Mouse (Mus musculus): ENCODE results near the gene Ccdc3.

Ccdc3 gene

DNA sequence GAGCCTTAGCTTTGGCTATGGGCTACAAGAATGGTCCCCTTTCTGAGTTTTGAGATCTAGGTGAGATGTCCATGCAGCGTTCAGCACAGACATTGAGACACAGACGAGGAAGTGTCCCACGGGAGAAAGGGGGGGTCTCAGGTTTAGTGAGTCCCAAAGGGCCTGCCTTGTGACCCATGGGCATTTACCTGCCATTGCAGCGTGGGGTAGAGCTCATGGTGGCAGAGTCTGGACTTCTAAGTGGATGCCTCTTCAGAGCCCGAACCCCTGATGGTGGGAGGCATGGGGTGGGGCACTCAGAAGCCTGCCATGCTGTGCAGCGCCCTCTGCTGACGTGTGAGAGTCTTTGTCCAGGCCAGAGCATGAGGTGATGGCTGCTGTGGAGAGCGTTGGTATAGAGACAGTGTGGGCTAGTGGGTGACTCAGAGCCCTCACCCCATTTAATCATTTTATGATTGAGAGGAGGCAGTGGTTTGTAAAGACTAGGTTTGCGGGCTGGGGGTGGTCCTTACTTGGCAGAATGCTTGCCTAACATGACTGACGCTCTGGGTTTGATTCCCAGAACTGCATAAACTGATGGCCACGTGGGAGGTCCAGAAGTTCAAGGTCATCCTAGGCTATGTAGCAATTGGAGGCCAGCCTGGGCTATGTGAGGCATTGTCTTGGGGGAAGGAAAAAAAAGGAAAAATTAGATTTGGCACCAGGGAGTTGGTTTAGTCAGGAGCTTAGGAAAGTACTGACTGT is 23.6 kb downstream of the Ccdc3 start:
- DNase-seq (ENCODE audit: low spot score) = no peak

DNA sequence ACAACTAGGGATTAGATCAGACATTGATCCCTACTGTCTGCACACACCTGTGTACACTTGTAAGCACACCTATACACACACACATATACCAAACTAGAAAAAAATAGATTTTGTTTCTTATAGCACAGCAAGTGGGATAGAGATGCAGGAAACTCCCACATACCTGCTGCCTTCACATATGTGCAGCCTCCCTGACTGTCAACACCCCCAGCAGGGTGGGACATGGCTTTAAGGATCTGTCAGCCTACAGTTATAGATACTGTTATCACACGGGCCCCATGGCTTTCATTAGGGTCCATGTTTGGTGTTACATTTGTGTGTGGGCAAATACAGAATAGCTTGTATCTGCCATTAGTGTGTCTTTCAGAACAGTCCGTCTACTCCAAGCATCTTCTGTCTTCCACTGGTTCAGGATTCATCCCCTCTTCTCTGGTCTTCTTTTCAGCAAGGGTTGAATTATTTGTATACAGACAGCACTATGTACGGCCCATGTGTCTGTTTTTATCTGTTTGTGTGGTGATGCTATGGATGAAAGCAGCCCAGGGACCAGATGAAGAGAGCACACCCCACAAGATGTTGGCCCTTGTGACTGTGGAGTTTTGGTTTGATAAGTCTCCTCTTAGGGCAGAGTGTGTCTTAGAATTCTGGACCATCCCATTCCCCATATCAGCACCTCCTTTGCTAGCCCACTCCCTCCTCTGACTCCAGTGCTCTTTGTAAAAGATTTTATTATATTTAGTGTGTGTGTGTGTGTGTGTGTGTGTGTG is 24.5 kb downstream of the Ccdc3 start:
- DNase-seq (ENCODE audit: low spot score) = peak; percentile 44

DNA sequence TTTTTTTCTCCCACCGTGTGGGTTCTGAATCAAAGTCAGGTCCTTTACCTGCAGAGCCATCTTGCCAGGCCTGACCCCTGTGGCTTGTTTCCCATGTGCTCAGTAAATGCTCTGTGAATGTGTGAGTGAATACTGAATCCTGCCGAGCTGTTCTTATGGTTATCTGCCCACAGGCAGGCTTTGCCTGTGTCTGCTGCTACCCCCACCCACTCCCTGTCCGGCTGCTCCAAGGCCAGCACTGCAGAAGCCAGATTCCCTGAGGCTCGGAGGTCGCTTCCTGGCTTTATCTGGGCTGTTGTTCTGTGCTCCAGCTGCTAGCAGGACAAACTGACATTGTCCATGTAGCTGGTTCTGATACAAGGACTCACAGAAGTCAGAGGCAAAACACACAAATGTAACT is 25.2 kb downstream of the Ccdc3 start:
- DNase-seq (ENCODE audit: low spot score) = no peak

DNA sequence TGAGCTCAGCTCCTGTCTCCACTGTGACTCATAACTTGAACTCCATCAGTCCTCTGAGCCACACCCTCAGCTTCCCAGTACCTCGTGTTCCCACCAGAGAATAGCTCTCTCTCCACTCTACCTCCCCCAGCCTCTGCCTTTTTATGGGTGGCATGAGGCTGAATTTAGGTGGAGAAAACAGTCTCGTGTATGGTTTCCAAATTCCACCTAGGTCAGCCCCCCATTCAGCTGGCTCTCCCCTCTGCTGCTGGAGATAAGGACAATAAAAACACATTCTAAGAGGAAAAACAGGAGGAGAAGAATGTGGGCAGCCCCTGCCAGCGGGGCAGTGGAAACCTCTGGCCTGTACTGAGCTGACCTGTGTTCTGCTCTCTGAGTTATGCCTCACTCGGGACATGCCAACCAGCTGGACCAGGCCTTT is 28.4 kb downstream of the Ccdc3 start:
- no peak for DNase-seq (ENCODE audit: low spot score)

DNA sequence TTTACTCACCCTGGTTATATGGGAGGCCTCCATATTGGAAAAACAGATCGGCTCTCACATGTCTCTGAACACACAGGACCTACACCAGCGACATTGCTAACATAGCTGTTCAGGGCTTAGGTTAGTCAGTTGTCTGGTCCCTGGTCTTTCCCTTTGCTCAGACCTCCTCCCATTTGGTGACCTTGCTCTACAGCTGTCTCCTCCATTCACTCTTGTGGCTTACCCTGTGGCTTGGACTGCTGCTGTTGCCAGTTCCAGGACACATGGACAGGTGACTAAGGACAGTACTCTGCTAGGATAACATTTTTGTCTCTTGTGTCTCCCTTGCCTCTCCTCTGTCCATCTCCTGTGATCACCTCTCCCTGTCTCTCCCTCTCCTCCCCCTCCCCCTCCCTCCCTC is 29.2 kb downstream of the Ccdc3 start:
- DNase-seq (ENCODE audit: low spot score) = no peak

DNA sequence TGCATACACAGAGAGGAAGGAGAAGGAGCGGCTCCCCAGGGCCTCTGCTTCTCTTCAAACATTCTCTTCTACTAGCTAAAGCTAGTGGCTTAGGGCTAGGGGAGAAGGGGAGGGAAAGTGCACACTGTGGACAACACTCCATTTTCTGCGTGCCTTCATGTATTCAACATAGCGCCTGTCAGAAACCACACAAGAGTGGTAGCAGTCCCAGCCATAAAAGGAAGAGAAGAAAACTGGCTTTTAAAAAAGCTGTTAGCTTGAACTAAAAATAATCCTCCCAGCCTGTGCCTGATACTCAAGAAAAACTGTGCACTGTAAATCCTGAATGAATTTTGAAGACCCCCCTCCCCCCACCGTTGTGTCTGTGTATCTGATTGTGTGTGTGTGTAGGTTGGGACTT is 33.2 kb downstream of the Ccdc3 start:
- DNase-seq (ENCODE audit: low spot score) = no peak

DNA sequence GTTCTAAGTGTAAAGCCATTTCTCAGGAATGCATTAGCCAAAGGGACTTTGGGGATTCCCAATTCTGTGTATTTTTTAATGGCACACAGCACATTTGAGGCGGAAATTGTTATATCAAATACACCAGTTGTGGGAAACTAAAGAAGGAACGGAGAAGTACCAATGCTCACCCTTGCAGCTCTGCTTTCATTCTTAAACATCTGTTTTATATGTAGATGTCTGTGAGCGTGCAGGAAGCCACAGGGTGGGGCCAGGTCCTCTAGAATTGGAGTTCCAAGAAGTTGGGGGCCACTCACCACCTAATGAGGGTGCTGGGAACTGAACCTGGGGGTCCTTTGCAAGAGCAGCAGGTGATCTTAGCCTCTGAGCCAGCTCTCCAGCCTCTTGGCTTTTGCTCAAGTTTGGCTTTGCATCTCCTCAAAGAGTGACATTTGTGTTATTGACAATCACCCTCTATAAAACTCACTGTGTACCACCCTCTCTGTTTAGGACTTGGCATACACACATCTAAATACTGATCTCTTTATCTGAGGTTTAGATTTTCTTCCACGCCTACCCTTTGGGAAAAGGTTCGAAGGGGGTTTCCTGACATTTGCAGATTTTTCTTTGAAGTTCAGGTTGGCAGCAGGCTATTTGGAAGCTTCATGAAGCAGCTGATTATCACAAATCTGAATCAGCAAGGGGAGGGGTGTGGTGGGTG is 33.9 kb downstream of the Ccdc3 start:
- DNase-seq (ENCODE audit: low spot score) = no peak

DNA sequence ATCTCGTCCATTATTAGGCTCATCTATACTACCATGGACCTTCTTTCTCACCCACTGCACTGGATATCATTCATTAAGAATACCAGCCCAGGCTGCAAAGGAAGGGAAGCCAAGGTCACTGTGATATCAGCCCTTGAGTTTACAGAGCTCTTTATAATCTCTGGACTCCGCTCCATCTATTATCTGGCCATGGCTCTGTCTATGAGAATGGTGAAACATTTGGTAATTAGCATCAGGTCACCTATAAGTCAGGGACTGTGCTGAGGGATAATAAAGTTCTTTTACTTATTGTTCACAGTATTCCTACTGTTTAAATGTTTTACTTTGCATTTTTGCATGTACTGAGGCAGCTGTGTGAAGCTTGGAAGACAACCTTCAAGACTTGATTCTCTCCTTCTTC is 35.2 kb downstream of the Ccdc3 start:
- DNase-seq (ENCODE audit: low spot score) = no peak

DNA sequence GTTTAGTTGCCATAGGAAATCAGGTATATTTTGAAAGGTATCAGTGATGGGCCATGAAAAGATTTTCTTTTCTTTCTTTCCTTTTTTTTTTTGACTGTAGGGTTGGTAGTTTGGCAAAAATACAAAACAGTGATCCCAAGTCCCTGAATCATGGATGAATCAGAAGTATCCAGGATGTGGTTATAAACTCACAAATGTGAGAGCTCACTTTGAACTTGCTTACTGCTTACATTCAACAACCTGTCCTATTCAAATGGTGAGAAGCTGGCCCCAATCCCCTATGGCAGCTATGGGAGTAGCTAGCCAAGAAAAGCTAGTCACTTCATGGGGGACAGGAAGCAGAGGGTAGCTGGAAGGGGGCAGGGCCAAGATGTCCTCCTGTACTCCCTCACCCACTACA is 37.1 kb downstream of the Ccdc3 start:
- no peak for DNase-seq (ENCODE audit: low spot score)

DNA sequence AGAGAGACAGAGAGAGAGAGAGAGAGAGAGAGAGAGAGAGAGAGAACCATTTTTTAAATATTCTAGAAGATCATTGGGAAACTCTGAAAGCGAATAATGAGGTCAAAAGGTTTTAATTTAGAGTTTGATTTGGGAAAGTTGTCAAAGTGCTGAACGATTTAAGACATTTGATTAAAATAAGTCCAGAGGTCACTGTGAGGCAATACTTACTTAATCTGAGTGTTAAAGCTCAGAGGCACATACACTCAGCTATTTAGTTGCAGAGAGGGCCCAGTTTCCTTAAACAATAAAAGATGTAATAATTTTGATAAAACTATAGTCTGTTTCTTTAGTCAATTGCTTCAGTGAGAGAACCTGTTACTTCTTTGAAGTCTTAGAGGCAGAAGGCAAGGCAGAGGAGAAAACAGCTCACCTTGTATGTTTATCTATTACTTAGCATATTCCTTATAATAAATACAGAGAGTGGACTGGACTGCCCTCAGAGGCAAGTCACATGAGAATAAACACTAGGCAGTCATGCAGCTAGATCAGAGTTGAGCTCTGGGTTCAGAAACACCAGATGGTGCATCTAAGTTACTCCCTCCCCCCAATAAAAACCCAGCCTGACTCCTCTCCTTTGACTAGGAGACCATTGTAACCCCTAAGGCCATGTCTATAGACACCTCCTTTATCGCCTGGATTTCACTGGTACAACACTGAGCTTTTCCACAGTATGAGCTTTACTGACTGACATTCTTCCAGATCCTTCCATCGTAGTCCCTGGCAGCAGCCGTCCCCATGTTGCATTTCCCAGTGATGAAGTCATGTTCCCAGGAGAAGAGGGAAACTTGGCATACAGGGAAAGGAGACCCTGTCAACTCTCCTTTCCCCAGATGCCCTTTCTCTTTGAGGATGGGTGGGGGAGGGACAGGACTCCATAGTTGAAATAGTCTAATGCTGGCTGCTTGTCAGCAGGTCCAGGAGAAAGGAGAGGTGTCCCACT is 44.2 kb downstream of the Ccdc3 start:
- DNase-seq (ENCODE audit: low spot score) = no peak

DNA sequence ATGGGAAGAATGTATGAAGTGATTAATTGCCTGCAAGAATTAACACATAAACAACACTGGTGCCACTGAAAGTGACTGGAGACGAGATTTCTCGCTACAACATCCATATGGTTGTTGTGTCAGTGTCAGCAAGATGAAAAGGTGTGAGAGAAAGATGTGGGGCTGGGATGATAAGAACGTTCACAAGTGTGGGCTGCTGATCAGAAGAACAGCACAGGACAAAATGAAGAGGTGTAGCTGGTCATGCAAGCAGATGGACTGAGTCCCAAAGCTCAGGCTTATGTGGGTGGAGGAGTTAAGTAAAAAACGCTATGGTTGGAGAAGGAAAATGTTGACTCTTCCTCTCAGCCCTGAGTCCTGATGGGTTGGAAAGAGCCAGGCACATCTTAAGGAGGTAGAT is 46.6 kb downstream of the Ccdc3 start:
- DNase-seq (ENCODE audit: low spot score) = no peak

DNA sequence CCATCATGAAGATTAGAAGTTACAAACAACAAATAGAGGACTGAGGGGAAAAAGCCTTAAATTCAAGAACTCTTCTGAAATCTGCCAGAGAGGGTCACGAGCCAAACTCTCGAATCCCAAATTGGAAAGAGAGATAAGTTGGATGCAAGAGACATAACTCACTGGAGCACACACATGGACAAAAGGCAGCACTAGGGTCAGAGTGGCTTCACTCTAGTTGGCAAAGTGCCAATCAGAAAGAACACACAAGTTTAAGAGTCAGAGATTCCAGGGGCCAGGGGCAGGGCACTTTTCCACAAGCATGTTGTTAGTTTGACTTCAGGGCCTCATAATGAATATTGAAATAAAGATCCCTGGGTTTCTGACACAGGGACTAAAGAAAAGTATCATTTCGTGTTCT is 48.1 kb downstream of the Ccdc3 start:
- DNase-seq (ENCODE audit: low spot score) = no peak

DNA sequence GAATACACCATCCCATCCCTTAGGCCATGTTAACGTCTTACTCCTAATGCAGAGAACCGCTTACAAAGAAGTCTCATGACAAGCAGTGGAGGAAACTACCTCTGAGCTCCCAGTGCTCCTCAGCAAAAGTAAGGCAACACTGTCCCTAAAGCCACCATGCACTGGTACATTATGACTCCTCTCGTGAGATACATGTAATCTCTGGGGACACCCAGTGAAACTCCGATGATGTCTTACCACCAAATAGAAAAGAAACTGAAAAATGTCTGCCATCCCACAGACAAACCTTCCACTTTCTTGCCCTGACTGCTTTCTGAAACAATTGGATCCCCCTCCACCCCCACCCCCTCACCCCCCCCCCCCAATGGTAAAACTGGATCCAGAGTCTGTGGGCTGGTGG is 54.6 kb downstream of the Ccdc3 start:
- no peak for DNase-seq (ENCODE audit: low spot score)

DNA sequence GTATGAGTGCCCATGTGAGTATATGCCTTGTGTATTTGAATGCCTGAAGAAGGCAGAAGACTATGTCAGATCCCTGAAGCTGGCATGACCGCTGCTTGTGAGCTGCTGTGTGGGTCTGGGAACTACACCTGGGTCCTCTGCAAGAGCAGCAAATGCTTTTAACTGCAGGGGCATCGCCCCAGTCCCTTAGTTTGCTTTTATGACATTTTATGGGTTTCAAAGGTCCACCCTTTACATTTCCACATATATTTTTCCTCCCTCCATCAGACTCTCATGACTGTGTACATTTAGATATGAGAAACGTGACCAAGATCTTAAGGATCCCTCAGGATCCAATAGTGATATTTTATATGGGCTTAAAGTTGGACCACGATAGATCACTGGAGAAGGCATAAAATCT is 55.5 kb downstream of the Ccdc3 start:
- DNase-seq (ENCODE audit: low spot score) = no peak

DNA sequence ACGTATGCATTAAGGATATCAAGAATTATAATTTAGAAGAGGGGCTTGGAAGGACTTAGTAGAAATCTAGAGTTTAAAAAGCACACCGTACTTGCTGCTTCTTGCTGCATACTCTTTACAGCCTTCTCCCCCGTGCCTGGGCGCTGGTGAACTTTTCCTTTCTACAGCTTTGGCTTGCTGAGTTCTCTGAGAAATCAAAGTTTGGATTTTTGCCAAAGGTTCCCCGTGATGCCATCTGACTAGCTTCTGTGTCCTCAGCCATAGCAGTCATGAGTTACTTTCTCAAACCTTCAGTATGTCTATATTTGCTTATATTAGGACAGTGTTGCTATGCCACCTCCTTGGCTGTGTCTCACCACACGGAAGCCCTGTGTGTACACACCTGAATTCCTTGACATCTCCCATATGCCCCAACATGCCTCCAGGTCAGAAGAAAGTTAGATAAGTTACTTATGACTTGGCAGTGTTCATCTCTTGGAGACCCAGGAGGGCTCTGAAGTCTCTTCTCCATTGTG is 57.2 kb downstream of the Ccdc3 start:
- DNase-seq (ENCODE audit: low spot score) = no peak

DNA sequence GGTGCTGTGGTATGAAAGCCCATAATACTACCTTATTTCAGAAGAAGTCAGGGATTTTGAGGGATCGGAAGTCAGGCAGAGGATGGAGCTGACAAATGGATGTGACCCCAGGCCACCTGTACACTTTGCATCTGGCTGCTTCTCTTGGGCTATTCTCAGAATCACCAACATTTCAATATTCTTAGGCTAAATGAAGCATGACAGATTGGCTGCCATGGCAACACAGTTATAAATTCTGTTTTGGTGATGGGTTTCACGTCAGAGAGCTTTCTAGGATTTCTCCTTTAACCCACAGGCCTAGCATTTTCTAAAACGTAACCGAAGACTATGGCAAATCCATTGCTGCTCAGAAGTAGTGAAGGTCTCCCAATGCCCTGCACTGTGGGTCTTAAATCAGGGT is 59.9 kb downstream of the Ccdc3 start:
- DNase-seq (ENCODE audit: low spot score) = peak; percentile 19

DNA sequence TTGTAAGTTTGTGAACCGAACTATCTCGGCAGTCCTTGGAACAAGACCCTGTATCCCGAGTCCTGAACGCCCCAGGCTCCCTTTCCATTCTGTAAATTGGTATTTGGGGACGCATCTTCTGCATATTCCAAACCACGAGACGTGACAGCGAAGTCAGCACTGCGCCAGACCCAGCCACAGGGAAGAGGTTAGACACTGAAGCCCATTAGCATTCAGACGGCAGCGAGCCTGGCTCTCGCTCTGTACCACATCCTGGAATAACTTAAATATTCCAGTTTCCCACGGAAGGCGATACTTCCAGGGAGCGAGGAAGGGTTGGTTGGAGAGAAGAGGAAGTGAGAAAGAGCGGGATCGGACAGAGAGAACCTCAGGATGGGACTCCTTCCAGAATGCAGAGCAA is 61.7 kb downstream of the Ccdc3 start:
- no peak for DNase-seq (ENCODE audit: low spot score)

DNA sequence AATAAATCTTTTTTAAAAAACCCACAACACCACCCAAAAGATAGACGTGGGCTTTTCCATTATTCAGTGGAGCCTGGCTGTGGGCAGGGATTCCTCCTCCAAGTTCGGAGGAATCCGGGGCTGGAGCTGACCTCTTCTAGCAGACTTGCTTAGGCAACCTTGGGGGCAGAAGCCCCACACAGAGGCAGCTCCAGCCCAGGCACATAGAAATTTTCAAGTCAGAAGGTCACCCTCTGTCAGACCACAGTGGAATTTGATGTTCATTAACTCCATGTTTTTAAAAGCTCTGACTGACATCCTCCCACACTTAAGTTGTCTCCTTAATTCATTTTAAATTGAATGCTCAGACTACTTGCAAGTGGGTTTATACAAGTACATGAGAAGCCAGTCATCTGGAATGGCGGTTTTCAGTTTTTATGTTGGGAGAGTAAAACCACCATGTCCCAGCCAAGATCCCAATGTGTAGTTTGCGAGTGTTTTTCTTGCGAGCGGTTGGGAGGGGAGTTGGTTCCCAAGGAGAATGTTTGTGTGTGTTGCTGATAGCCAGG is 63.3 kb downstream of the Ccdc3 start:
- DNase-seq (ENCODE audit: low spot score) = no peak

DNA sequence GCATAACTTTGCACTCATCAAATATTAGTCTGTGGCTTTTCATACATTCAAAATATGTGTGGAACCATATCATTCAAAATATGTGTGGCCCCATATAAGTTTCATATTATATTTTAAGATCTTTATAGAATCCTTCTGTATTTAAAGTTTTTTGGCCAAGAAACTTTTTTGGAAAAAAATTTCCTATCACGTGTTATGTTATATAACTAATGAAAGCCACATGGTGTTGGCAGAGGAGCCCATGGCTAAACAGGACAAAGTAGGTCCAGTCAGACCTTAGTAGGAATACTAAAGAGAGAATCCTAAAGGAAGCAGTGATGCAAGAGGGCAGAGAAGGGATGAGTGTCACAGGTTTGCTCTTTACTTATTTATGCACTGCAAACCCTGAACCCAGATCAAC is 65.6 kb downstream of the Ccdc3 start:
- DNase-seq (ENCODE audit: low spot score) = no peak

DNA sequence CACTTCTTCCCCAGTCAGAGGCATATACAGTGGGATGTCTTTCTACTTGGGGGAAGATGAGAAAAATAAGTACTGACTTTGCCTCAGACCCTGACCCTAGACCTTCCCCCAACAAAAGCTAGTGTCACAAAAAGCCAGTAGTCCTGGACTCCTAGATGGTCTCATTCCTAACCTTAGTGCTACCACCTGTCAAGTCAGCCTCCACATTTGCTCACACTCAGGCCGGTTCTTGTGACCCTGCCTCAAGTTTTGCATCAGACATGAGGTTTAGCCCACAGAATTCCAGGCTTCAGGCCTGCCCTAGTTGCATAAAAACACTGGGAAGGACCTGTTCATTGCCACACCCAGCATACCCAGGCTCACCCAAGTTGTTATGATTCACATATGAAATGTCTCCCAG is 67.4 kb downstream of the Ccdc3 start:
- no peak for DNase-seq (ENCODE audit: low spot score)

DNA sequence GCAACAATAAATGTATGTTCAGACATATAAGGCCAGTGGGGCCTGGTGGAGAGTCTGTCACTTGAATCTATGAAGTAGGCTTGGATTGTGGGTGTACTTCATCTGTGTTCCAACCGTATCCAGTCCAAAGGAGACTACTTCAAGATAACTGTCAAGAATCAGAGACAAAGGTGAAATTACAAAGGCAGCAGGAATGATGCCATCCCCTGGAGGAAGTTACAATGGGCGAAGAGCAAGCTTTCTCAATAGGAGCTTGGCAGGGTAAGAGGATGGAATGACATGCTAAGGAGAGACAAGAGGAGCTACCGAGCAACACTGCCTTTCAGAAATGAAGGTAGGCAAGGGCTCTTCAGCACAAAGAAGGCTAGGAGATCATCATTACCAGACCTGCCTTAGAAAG is 69.1 kb downstream of the Ccdc3 start:
- no peak for DNase-seq (ENCODE audit: low spot score)
